Mouse (Mus musculus): ENCODE results near the gene Lrrc15. TPM values are rescaled to one million over a fixed set of nuclear protein-coding genes. Genes with fewer than 3 reads are reported as not detected.

The Lrrc15 gene
- total RNA-seq, 2 experiments from 2014 or later = 0.08 to 0.20 TPM

- peak; percentile 80 to 92 for DNase-seq
Measured at GRCm38 (mm10) chr16:30236091-30236699, 46.9 kb downstream of the Lrrc15 start.

GRCm38 (mm10) chr16:30235577-30235976 lies 47.5 kb downstream of the Lrrc15 start:
- peak in 1 of 2 experiments; percentile 34 for DNase-seq

DNA sequence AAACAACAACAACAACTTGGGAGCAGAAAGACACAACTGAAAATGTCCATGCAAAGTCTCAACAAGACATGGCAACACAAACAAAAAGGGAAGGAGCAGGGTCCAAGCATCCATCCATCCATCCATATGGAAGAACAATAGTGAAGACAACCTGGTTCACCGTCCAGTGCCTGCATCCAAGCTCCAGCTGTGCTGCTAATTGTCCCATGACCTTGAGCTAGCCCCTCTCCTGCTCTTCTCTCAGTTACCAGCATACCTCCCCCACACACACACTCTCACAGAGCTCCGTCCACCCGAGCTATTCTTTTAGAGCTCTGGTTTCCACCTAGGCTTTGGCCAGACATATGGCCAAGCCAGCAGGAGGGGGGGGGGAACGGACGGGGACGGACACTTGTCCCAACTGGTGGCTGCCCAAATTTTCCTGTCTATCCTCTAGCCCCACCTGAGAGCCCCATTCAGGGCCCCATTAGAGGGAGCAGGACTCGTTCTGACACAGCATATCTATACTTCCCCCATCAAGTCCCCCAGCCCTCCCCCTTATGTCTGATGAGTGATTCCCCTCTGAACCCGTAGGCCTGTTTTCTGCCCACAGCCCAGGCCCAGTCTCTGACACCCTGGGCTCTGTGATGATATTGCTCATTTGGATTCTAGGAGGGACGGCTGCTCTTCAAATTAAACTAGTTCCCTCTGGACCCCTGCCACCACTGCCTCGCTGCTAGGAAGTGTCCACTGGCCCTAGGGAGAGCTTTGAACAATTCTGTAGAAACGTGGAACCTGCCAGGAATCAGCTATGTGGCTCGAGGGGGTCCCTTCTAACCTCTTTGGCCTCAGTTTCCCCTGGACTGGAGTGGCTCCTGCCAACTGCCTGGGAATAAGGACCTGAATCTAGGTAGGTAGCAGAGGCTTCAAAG lies 48.2 kb downstream of the Lrrc15 start:
- DNase-seq = peak in 1 of 2 experiments; percentile 23

- no peak for DNase-seq
Measured at GRCm38 (mm10) chr16:30234077-30234476, 49.0 kb downstream of the Lrrc15 start.

DNA sequence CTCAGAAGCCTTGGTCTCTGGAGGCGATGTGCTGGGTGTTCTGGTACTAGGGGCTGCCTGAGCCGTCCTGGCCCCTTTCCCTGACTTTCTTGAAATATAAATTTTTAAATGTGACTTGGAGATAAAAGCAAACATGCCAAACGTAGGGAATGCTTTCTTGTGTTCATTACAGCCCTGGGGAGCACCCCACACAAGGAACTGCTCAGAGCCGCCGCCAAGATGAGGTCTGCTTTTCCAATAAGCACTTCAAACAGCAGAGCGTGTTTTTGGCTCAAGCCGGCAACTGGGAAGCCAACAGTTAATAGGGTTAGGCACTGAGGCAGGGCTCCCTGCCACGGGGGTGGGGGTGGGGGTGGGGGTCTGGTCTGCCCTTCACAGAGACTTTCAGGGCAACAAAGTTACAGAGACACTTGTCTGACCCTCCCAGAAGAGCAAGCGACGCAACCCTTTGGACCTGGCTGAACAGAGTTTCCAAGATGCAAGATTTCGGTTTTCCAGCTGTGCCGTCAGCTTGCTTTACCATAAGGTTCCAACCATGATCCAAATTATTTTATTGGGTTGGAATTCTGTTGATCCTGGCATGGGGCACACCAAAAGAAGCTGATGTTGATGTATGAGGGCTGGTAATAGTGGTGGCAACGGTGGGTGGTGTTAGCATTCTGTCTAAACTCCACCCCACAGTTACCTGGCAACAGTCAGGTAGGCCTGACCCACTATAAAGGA lies 51.0 kb downstream of the Lrrc15 start:
- DNase-seq = no peak

DNA sequence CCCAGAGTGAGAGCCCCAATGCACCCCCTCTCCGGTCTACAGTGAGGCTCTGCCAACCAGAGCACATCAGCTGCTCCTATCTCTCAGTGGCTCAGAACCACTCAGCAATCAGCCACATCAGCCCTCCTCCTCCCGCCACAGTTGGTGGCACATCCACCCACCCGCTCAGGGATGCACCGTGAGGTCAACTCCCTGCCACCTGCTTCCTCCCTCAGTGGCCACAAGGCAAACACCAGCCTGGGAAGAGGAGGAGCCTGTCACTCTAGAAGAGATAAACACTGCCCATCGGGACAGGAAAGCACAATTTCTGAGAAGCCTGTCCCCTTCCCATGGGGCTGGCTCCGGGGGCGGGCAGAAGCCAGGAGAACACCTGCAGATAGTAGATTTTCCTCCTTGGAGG lies 55.7 kb downstream of the Lrrc15 start:
- DNase-seq = no peak

DNA sequence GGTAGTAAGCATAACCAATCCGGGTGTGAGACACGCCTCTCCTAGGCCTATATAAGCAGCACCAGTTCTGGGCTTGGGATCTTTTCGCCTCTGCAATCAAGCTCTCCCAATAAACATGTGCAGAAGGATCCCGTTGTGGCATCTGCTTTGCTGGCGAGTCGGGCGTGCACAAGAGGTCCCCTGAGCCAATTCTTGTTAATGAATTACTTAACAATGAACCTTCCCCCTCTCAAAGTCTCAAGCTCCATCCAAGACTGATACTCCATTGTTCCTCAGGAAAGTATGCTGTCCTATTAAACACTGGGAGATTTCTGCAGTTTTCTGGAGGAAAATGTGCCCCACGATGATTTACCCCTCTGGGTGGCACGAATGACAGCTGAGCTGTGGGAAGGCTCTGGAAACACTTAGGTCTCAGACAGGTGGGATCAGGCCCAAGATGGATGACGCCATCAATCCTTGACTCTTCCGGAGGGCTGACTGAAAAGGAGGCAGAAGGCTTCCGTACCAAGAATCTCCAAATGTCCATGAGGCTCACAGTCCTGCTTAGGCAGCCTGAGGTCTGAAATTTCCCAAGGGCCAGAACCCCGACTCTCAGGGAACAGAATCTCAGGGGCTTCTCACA lies 61.8 kb downstream of the Lrrc15 start:
- DNase-seq = no peak

Other genes with a start within 250 kb of the Lrrc15 start
- 10 to 100 TPM; 14.8 to 18.7 TPM for gene Hes1, start 218.9 kb downstream of the Lrrc15 start, total RNA-seq (2021)
- under 1 TPM; 0.10 to 0.13 TPM for gene Cpn2, start 15.8 kb downstream of the Lrrc15 start, total RNA-seq (2021)
- gene Gp5, start 27.5 kb upstream of the Lrrc15 start, total RNA-seq (2021) = under 1 TPM; 0.50 to 0.80 TPM
- gene Atp13a3, start 122.7 kb upstream of the Lrrc15 start, total RNA-seq (2021) = 10 to 100 TPM; 48.4 to 49.8 TPM